Comparison of ENCODE assay signal across 8 mouse cellular contexts in the genomic region with DNA sequence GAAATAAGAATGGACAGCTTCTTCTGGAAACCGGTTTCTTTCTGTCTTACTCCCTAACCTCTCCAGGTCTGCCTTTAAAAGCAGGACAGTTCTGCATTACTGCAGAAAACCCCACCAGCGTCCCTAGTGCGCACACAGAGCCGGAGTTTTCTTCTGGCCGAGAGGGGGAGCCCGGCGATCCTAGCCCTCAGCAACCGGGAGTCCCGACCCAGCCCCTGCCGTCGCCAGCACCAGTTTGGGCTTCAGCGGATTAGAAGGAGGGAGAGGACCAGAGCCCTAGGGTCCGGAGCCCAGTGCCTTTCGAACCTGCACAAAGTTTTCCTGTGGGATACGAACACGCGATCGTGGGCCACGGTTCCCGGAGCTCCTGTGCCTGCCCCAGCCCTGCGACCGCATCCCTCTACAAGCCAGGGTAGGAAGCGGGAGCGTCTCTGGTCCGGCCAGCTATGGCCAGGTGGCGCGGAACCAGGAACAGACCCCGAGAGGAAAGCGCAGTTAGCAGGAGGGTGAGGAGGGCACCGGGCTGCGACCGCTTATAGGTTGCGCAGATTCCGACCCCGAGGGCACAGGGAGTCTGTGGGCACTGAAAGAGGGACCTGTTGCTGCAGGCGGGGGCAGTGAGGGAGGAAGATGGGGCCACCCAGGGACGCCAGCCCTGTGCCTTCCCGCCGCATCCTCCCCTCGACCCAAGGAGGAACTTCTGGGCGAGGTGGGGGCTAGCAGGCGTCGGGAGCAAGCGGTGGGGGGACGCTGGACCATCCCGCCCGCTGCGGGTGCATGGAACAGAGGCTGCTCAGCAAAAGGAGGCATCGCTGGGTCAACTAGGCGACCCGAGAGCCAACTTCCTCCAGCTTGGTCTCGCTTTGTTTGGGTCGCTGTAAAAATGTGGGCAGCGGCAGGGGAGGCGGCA. TPM values are rescaled to one million over a fixed set of nuclear protein-coding genes. Genes with fewer than 3 reads are reported as not detected.
DNase-seq lines count a peak whose midpoint lies in the region; ATAC-seq and TF ChIP-seq lines count a peak whose summit lies in the region.

A gene (plus strand): TSS at position 51 of the 910 bp plus-strand sequence.

- H3K36me3 ChIP-seq in hindbrain, postnatal 0 days (ENCODE audit: insufficient read depth, low read length) = no peaks in the 10 kb centered on the region

- H3K9ac ChIP-seq in hindbrain, postnatal 0 days (replicated peaks; ENCODE audit: low read length) = peak within 1 kb of the TSS; percentile 51

- peak; percentile 72 for TF ChIP-seq CTCF in hindbrain, postnatal 0 days (IDR thresholded peaks at IDR 0.05; ENCODE audit: low read depth)

- no peaks in the 10 kb centered on the region for H3K9me3 ChIP-seq in hindbrain, postnatal 0 days (ENCODE audit: low read length)

- H3K27ac ChIP-seq in hindbrain, postnatal 0 days = peak within 1 kb of the TSS; percentile 70

- intact Hi-C loops in gastrocnemius, postnatal 14 days (cut with DNase I; ENCODE audit: low total_unique reads) = no loop called here
- intact Hi-C loops in left cerebral cortex, postnatal 10 days (cut with DNase I) = loop anchor here (5.0 kb wide), 1 partner anchor 191 kb away; no protein-coding TSS in a partner anchor

- H3K4me1 ChIP-seq in hindbrain, postnatal 0 days (ENCODE audit: insufficient read depth, low read length) = no peaks in the 10 kb centered on the region

- WGBS in hindbrain, postnatal 0 days = 2% methylated on average over 55 of the region's 55 CpGs

- no peaks in the 10 kb centered on the region for H3K27me3 ChIP-seq in hindbrain, postnatal 0 days (ENCODE audit: insufficient read depth, low read length)

- peak; percentile 91 for ATAC-seq in hindbrain, postnatal 0 days
- ATAC-seq in megakaryocyte, adult 5-6 weeks (ENCODE audit: poor library complexity, severe bottlenecking) = peak; percentile 43

- peak; percentile 68 for DNase-seq in adrenal gland, adult 8-10 months
- DNase-seq in embryo, embryonic 10 days (ENCODE audit: low spot score) = peak; percentile 85
- peak; percentile 83 for DNase-seq in gastrocnemius, postnatal 14 days
- peak; percentile 75 for DNase-seq in hindbrain, postnatal 0 days (ENCODE audit: low spot score)
- DNase-seq in left cerebral cortex, postnatal 10 days (ENCODE audit: extremely low spot score in 1 of 2, low spot score in 2 of 2) = peak; percentile 27 to 78
- DNase-seq in right cerebral cortex, postnatal 10 days (ENCODE audit: low spot score in 2 of 2) = peak; percentile 64 to 75
- DNase-seq in natural killer cell, adult 2 months (ENCODE audit: low spot score in 2 of 2) = no peak

- H3K4me3 ChIP-seq in hindbrain, postnatal 0 days (ENCODE audit: low read length) = peak within 1 kb of the TSS; percentile 62

- H3K4me2 ChIP-seq in hindbrain, postnatal 0 days (ENCODE audit: low read depth, low read length) = peak within 1 kb of the TSS; percentile 82

RNA-seq across cellular contexts. Expression of the gene that starts here (rescaled TPM):
- 10 to 100 TPM; 21.4 to 46.0 (median 31.1) TPM for total RNA-seq in adrenal gland, adult 8-10 months (2022)
- 1 to 10 TPM; 7.2 to 9.4 TPM for total RNA-seq in gastrocnemius, postnatal 14 days (2021)
- total RNA-seq in hindbrain, postnatal 0 days (2014; rRNA removed) = 10.5 and 12.2 TPM in 2 replicates
- polyA plus RNA-seq in hindbrain, postnatal 0 days (2015; fragmentation: Nextera tagmentation; extraction: Ambion mirVana) = 6.4 and 7.2 TPM in 2 replicates
- total RNA-seq in left cerebral cortex, postnatal 10 days (2021) = 1 to 10 TPM; 5.4 to 6.3 TPM
- total RNA-seq in megakaryocyte, adult 5-6 weeks (2015) = not detected in 2 replicates
- total RNA-seq in megakaryocyte, adult 5-6 weeks (2017) = not detected in 2 replicates

Comparison
In these comparisons a context has a peak if more than half of its experiments do, and no peak if none do; other contexts are left out.
1. RNA of the gene that starts here (total RNA-seq): 21.4 to 46.0 TPM in adrenal gland, adult 8-10 months, 10.5 to 12.2 TPM in hindbrain, postnatal 0 days, 7.2 to 9.4 TPM in gastrocnemius, postnatal 14 days and 5.4 to 6.3 TPM in left cerebral cortex, postnatal 10 days; not detected in megakaryocyte, adult 5-6 weeks; every median in the first group is over 4 times any median in the second.
2. Peak in ATAC-seq in megakaryocyte, adult 5-6 weeks; RNA of the gene not detected or under 1 TPM.
3. DNase-seq: peak in adrenal gland, adult 8-10 months (single experiment), embryo, embryonic 10 days (single experiment), gastrocnemius, postnatal 14 days (single experiment), hindbrain, postnatal 0 days (single experiment), left cerebral cortex, postnatal 10 days (2 of 2) and right cerebral cortex, postnatal 10 days (2 of 2); none in natural killer cell, adult 2 months (0 of 2).